Mouse (Mus musculus) adrenal gland, postnatal 14 days (tissue): ENCODE results near the gene Sbds. TPM values are rescaled to one million over a fixed set of nuclear protein-coding genes. Genes with fewer than 3 reads are reported as not detected.
A peak's percentile ranks its signal among the peaks of the same experiment; 100 is the strongest.

Experiments used
- DNase-seq: peaks from one replicate; pipeline ENCODE4 v3.0.0; 2021; ENCODE audit warnings: mixed read lengths
- long read RNA-seq, 2 experiments: library from polyadenylated mRNA; stranded (forward); transcript quantifications; one replicate each; pipeline ENCODE4 v2.0.0; 2021
- total RNA-seq: library from RNA; stranded (reverse); gene quantifications from 2 replicates; pipeline ENCODE4 v1.2.3, GENCODE M21; 2021

The Sbds gene
- 77.1 and 87.0 TPM in 2 replicates for total RNA-seq
- long read RNA-seq, experiment 1, transcript Sbds-201 (5 exons, 1,548 nt), result major isoform, 135 of 156 reads
- long read RNA-seq, experiment 1, partial matches to known transcripts, result 5 of 156 reads
- long read RNA-seq, experiment 1, other reads (novel, unspliced or antisense), result 15 of 156 reads
- long read RNA-seq, experiment 2, transcript Sbds-201 (5 exons, 1,548 nt), result major isoform, 96 of 118 reads
- long read RNA-seq, experiment 2, partial matches to known transcripts, result 3 of 118 reads
- long read RNA-seq, experiment 2, other reads (novel, unspliced or antisense), result 18 of 118 reads

- DNase-seq, result peak; percentile 99
These were observed at the start of gene Sbds, which contains the start of gene Tyw1 for GRCm38 (mm10) chr5:130255017-130255720. Gene Sbds (minus strand): TSS chr5:130255530. Gene Tyw1 (plus strand): TSS chr5:130255619.

GRCm38 (mm10) chr5:130303611-130304010 is 48.3 kb upstream of the Sbds start:
- no peak for DNase-seq

GRCm38 (mm10) chr5:130299526-130299925 is 44.2 kb upstream of the Sbds start:
- no peak for DNase-seq

- DNase-seq, result no peak
These were observed 43.6 kb upstream of the Sbds start for GRCm38 (mm10) chr5:130298831-130299460.

GRCm38 (mm10) chr5:130296071-130296470 is 40.7 kb upstream of the Sbds start:
- no peak for DNase-seq

GRCm38 (mm10) chr5:130294598-130294997 is 39.3 kb upstream of the Sbds start:
- DNase-seq, result no peak

GRCm38 (mm10) chr5:130293941-130294340 is 38.6 kb upstream of the Sbds start:
- no peak for DNase-seq

- DNase-seq, result no peak
These were observed 37.6 kb upstream of the Sbds start for GRCm38 (mm10) chr5:130292976-130293375.

GRCm38 (mm10) chr5:130290775-130291174 is 35.4 kb upstream of the Sbds start:
- DNase-seq, result peak; percentile 27

- no peak for DNase-seq
These were observed 34.9 kb upstream of the Sbds start for GRCm38 (mm10) chr5:130290242-130290641.

- no peak for DNase-seq
These were observed 32.8 kb upstream of the Sbds start for GRCm38 (mm10) chr5:130288106-130288505.

- no peak for DNase-seq
These were observed 27.9 kb upstream of the Sbds start for GRCm38 (mm10) chr5:130283079-130283732.

GRCm38 (mm10) chr5:130278011-130278472 is 22.7 kb upstream of the Sbds start:
- no peak for DNase-seq

GRCm38 (mm10) chr5:130275509-130275908 is 20.2 kb upstream of the Sbds start:
- DNase-seq, result peak; percentile 68

GRCm38 (mm10) chr5:130273046-130273445 is 17.7 kb upstream of the Sbds start:
- no peak for DNase-seq

GRCm38 (mm10) chr5:130272344-130272743 is 17.0 kb upstream of the Sbds start:
- no peak for DNase-seq

GRCm38 (mm10) chr5:130268976-130269375 is 13.6 kb upstream of the Sbds start:
- peak; percentile 73 for DNase-seq

- peak; percentile 64 for DNase-seq
These were observed 12.0 kb upstream of the Sbds start for GRCm38 (mm10) chr5:130267316-130267715.

GRCm38 (mm10) chr5:130266651-130267050 is 11.3 kb upstream of the Sbds start:
- peak; percentile 77 for DNase-seq

GRCm38 (mm10) chr5:130264433-130265005 is 9.2 kb upstream of the Sbds start:
- DNase-seq, result peak; percentile 49

GRCm38 (mm10) chr5:130263454-130263853 is 8.1 kb upstream of the Sbds start:
- no peak for DNase-seq

- DNase-seq, result no peak
These were observed 2.0 kb upstream of the Sbds start for GRCm38 (mm10) chr5:130257303-130257702.
